Mouse (Mus musculus) CH12.LX (cell line): ENCODE data around the gene Dph1. TPM values are rescaled to one million over a fixed set of nuclear protein-coding genes. Genes with fewer than 3 reads are reported as not detected.
A peak's percentile ranks its signal among the peaks of the same experiment; 100 is the strongest.

Experiments
- DNase-seq: peaks from one replicate; pipeline ENCODE4 v3.0.0-alpha.2; 2013; ENCODE audit errors: extremely low read depth
- H3K27ac ChIP-seq: 2 replicates; pipeline ENCODE4 v1.5.1; 2012; ENCODE audit warnings: low read depth, mild to moderate bottlenecking, control low read depth, moderate library complexity; ENCODE audit not compliant: insufficient read depth
- H3K27me3 ChIP-seq: replicated peaks from 2 replicates; pipeline ENCODE3; 2012; ENCODE audit warnings: inconsistent platforms
- H3K36me3 ChIP-seq, 2 experiments: replicated peaks in 1 of 2; 2 replicates each; pipeline versions ENCODE3 to v1.6.1; 2012; ENCODE audit warnings: inconsistent platforms in 1 of 2, low read length in 1 of 2, mild to moderate bottlenecking in 1 of 2, mixed read lengths in 1 of 2, moderate library complexity in 1 of 2; ENCODE audit not compliant: control insufficient read depth in 1 of 2, insufficient read depth in 1 of 2
- H3K4me1 ChIP-seq, 2 experiments: 2 replicates each; pipeline ENCODE4 v1.6.1; 2012; ENCODE audit warnings: inconsistent platforms in 1 of 2, moderate library complexity in 1 of 2; ENCODE audit not compliant: insufficient read depth in 2 of 2, control insufficient read depth in 1 of 2
- H3K4me2 ChIP-seq: 2 replicates; pipeline ENCODE4 v1.6.1; 2012; ENCODE audit warnings: low read depth, mild to moderate bottlenecking, control low read depth; ENCODE audit not compliant: poor library complexity, insufficient read depth, severe bottlenecking
- H3K4me3 ChIP-seq, 3 experiments: fragments of 150-350 bp in 1 of 3; sonication (generic) in 1 of 3; replicated peaks in 1 of 3; 2 replicates each; pipeline versions ENCODE3 to v1.5.1; 2011 to 2012; ENCODE audit warnings: low read depth in 2 of 3, low read length in 2 of 3, mild to moderate bottlenecking in 2 of 3, moderate library complexity in 2 of 3, control low read depth in 1 of 3, improper control_type of control experiment in 1 of 3, inconsistent platforms in 1 of 3, mixed read lengths in 1 of 3; ENCODE audit not compliant: poor library complexity in 1 of 3
- H3K79me2 ChIP-seq: replicated peaks from 2 replicates; pipeline ENCODE4 v1.6.1; 2012; ENCODE audit warnings: mild to moderate bottlenecking, moderate library complexity; ENCODE audit not compliant: control insufficient read depth, poor library complexity, insufficient read depth, severe bottlenecking; ENCODE audit errors: extremely low read depth
- H3K9ac ChIP-seq: 2 replicates; pipeline ENCODE4 v1.6.1; 2012; ENCODE audit warnings: low read depth, mild to moderate bottlenecking, control low read depth, moderate library complexity; ENCODE audit not compliant: insufficient read depth
- H3K9me3 ChIP-seq: replicated peaks from 2 replicates; pipeline ENCODE3; 2012; ENCODE audit warnings: low read length, inconsistent platforms, mixed read lengths
- BHLHE40 ChIP-seq: IDR thresholded peaks from 2 replicates; pipeline ENCODE4 v1.6.1; 2011; ENCODE audit warnings: mild to moderate bottlenecking, low read depth, low read length, improper control_type of control experiment
- CHD2 ChIP-seq: IDR thresholded peaks from 2 replicates; pipeline ENCODE4 v1.6.1; 2011; ENCODE audit warnings: low read length, improper control_type of control experiment
- EP300 ChIP-seq: IDR thresholded peaks from 2 replicates; pipeline ENCODE4 v1.6.1; 2011; ENCODE audit warnings: low read length, improper control_type of control experiment
- GABPA ChIP-seq: IDR thresholded peaks from 2 replicates; pipeline ENCODE4 v1.6.1; 2012; ENCODE audit warnings: low read depth, low read length, improper control_type of control experiment, inconsistent platforms; ENCODE audit not compliant: insufficient replicate concordance
- IRF4 ChIP-seq: IDR thresholded peaks from 2 replicates; pipeline ENCODE4 v1.6.1; 2014; ENCODE audit warnings: low read depth, mild to moderate bottlenecking, inconsistent platforms, low read length, improper control_type of control experiment
- JUND ChIP-seq: conservative IDR thresholded peaks from 2 replicates; pipeline ENCODE4 v1.6.1; 2011; ENCODE audit warnings: low read depth, low read length, improper control_type of control experiment
- MAFK ChIP-seq: IDR thresholded peaks from 2 replicates; pipeline ENCODE4 v1.6.1; 2011; ENCODE audit warnings: low read length, improper control_type of control experiment; ENCODE audit not compliant: insufficient replicate concordance
- MEF2A ChIP-seq: IDR thresholded peaks from 2 replicates; pipeline ENCODE4 v1.6.1; 2014; ENCODE audit warnings: low read depth, mild to moderate bottlenecking, inconsistent platforms, low read length, improper control_type of control experiment, borderline replicate concordance
- MYC ChIP-seq: IDR thresholded peaks from 2 replicates; pipeline ENCODE4 v1.6.1; 2011; ENCODE audit warnings: low read depth, mild to moderate bottlenecking, improper control_type of control experiment, low read length
- NELFE ChIP-seq: IDR thresholded peaks from 2 replicates; pipeline ENCODE4 v1.6.1; 2011; ENCODE audit warnings: low read depth, low read length, improper control_type of control experiment
- PAX5 ChIP-seq: IDR thresholded peaks from 2 replicates; pipeline ENCODE4 v1.6.1; 2012; ENCODE audit warnings: low read length, inconsistent platforms, mixed read lengths
- POLR2AphosphoS2 ChIP-seq: IDR thresholded peaks from 2 replicates; pipeline ENCODE4 v1.6.1; 2011; ENCODE audit warnings: low read depth, low read length, improper control_type of control experiment
- TCF12 ChIP-seq: IDR thresholded peaks from 2 replicates; pipeline ENCODE4 v1.6.1; 2014; ENCODE audit warnings: low read depth, mild to moderate bottlenecking, inconsistent platforms, low read length, improper control_type of control experiment
- USF1 ChIP-seq: IDR thresholded peaks from 2 replicates; pipeline ENCODE4 v1.6.1; 2014; ENCODE audit warnings: low read depth, mild to moderate bottlenecking, inconsistent platforms, low read length, improper control_type of control experiment
- ZKSCAN1 ChIP-seq: IDR thresholded peaks from 2 replicates; pipeline ENCODE4 v1.6.1; 2012; ENCODE audit warnings: low read depth, inconsistent platforms, low read length, improper control_type of control experiment, borderline replicate concordance
- ZMIZ1 ChIP-seq: IDR thresholded peaks from 2 replicates; pipeline ENCODE4 v1.6.1; 2012; ENCODE audit warnings: low read depth, mild to moderate bottlenecking, inconsistent platforms, low read length, improper control_type of control experiment
- ZNF384 ChIP-seq: IDR thresholded peaks from 2 replicates; pipeline ENCODE4 v1.6.1; 2012; ENCODE audit warnings: low read depth, low read length, improper control_type of control experiment, inconsistent platforms
- dilution Hi-C: fragments of 300-500 bp; cut with MboI; formaldehyde crosslinking; loops from 2 replicates; pipeline ENCODE4 v1.14.3; 2020; ENCODE audit warnings: low sequenced_read_pairs; ENCODE audit not compliant: extremely low pct_unique_long_range_greater_than_20kb, extremely low pct_ligation_motif_present
- in situ Hi-C: fragments of 300-500 bp; cut with MboI; formaldehyde crosslinking; loops from 3 replicates; pipeline ENCODE4 v1.14.3; 2019; ENCODE audit warnings: low sequenced_read_pairs, low pct_ligation_motif_present, low pct_unique_long_range_greater_than_20kb, mixed read lengths
- polyA plus RNA-seq: library from polyadenylated mRNA; unstranded; fragments of >175 nt; gene quantifications from 2 replicates; pipeline ENCODE4 v1.2.1, GENCODE M21; 2012; ENCODE audit warnings: low read depth; ENCODE audit not compliant: insufficient read length
- total RNA-seq, 2 experiments: library from RNA; depleted of rRNA; stranded (reverse); fragments of 300-350 nt in 1 of 2; fragments of >200 nt in 1 of 2; gene quantifications; 2 replicates each; pipeline ENCODE4 v1.2.3; 2012 to 2014

Dph1 gene
- total and polyA plus RNA-seq, 3 experiments, result 47.7 to 57.0 (median 54.7) TPM

- Histone ChIP-seq H3K27ac (no peak overlapping the region), H3K36me3 (no peaks in the 10 kb centered on the region), H3K27me3 (no peaks in the 10 kb centered on the region), H3K9ac (no peak overlapping the region), H3K79me2 (no peaks in the 10 kb centered on the region), H3K9me3 (peaks cover 2% of the 10 kb centered on the region), H3K4me2 (no peak overlapping the region), H3K4me3 (no peak overlapping the region), H3K4me1 (peaks cover 13 to 38% of the 10 kb centered on the region in 2 experiments)
- DNase-seq, result no peak
- in situ Hi-C loops (no loop called here), dilution Hi-C loops (no loop called here)
- TF ChIP-seq ZNF384 (no peak), MYC (no peak), ZKSCAN1 (no peak), ZMIZ1 (no peak)
These were observed 18.3 kb upstream of the Dph1 start for GRCm38 (mm10) chr11:75209363-75209762.

GRCm38 (mm10) chr11:75206347-75206746 is 15.3 kb upstream of the Dph1 start:
- no peaks in the 10 kb centered on the region for H3K9me3 ChIP-seq
- H3K4me3 ChIP-seq, result no peak overlapping the region
- in situ Hi-C loops, result no loop called here
- dilution Hi-C loops, result no loop called here
- no peak overlapping the region for H3K4me2 ChIP-seq
- peaks cover 8 to 29% of the 10 kb centered on the region in 2 experiments for H3K4me1 ChIP-seq
- H3K79me2 ChIP-seq, result no peaks in the 10 kb centered on the region
- peaks cover 13% of the 10 kb centered on the region for H3K27me3 ChIP-seq
- TF ChIP-seq EP300, result peak; percentile 53; the same call in 1 of the 2 replicates
- no peak for TF ChIP-seq MEF2A
- TF ChIP-seq BHLHE40, result 0 out of 2 replicates have a peak, but pooled peaks have one; percentile 7
- TF ChIP-seq ZNF384, result no peak
- TF ChIP-seq IRF4, result peak; percentile 68; the same call in 1 of the 2 replicates
- 0 out of 2 replicates have a peak, but pooled peaks have one; percentile 32 for TF ChIP-seq CHD2
- H3K27ac ChIP-seq, result no peak overlapping the region
- H3K36me3 ChIP-seq, result no peaks in the 10 kb centered on the region
- DNase-seq, result no peak
- no peak overlapping the region for H3K9ac ChIP-seq

- H3K4me3 ChIP-seq, result no peak overlapping the region
- in situ Hi-C loops (no loop called here), dilution Hi-C loops (no loop called here)
- no peaks in the 10 kb centered on the region for H3K36me3 ChIP-seq
- no peak overlapping the region for H3K27ac ChIP-seq
- no peak overlapping the region for H3K9ac ChIP-seq
- peaks cover 29% of the 10 kb centered on the region for H3K27me3 ChIP-seq
- DNase-seq, result no peak
- peaks cover under 1% of the 10 kb centered on the region for H3K9me3 ChIP-seq
- peaks cover 11 to 24% of the 10 kb centered on the region in 2 experiments for H3K4me1 ChIP-seq
- TF ChIP-seq PAX5 (no peak), ZNF384 (no peak), POLR2AphosphoS2 (no peak), TCF12 (no peak), NELFE (no peak), JUND (no peak), BHLHE40 (no peak), MAFK (no peak), USF1 (no peak), GABPA (no peak)
- H3K4me2 ChIP-seq, result no peak overlapping the region
- H3K79me2 ChIP-seq, result no peaks in the 10 kb centered on the region
These were observed 13.4 kb upstream of the Dph1 start for GRCm38 (mm10) chr11:75204472-75204871.
